Mouse (Mus musculus) liver, adult 2 months (tissue): ENCODE results near the gene Chchd4. TPM values are rescaled to one million over a fixed set of nuclear protein-coding genes. Genes with fewer than 3 reads are reported as not detected.
A peak's percentile ranks its signal among the peaks of the same experiment; 100 is the strongest.

Experiments
- DNase-seq: peaks from one replicate; pipeline ENCODE4 v3.0.0-alpha.2; 2011; ENCODE audit warnings: low read depth, low spot score; ENCODE audit errors: extremely low read depth
- H3K27ac ChIP-seq: fragments of 200-500 bp; replicated peaks from 2 replicates; pipeline ENCODE4 v1.5.1; 2012; ENCODE audit warnings: low read depth, mild to moderate bottlenecking, control low read depth, inconsistent platforms, low read length; ENCODE audit not compliant: insufficient read depth
- H3K27me3 ChIP-seq: fragments of 200-500 bp; 2 replicates; pipeline ENCODE4 v1.6.1; 2012; ENCODE audit warnings: mild to moderate bottlenecking, moderate library complexity, low read length, inconsistent platforms; ENCODE audit not compliant: control insufficient read depth, insufficient read depth
- H3K36me3 ChIP-seq: fragments of 200-500 bp; 2 replicates; pipeline ENCODE4 v1.6.1; 2012; ENCODE audit warnings: low read length, inconsistent platforms; ENCODE audit not compliant: control insufficient read depth, insufficient read depth
- H3K4me1 ChIP-seq: fragments of 200-500 bp; 2 replicates; pipeline ENCODE4 v1.6.1; 2011; ENCODE audit warnings: low read length; ENCODE audit not compliant: control insufficient read depth, insufficient read depth
- H3K4me3 ChIP-seq: fragments of 200-500 bp; 2 replicates; pipeline ENCODE4 v1.5.1; 2011; ENCODE audit warnings: low read depth, mild to moderate bottlenecking, control low read depth, low read length, moderate library complexity; ENCODE audit not compliant: insufficient read depth
- H3K79me2 ChIP-seq: fragments of 200-500 bp; 2 replicates; pipeline ENCODE4 v1.6.1; 2012; ENCODE audit warnings: inconsistent platforms, mild to moderate bottlenecking, low read length, moderate library complexity; ENCODE audit not compliant: control insufficient read depth, insufficient read depth
- H3K9ac ChIP-seq: fragments of 200-500 bp; 2 replicates; pipeline ENCODE4 v1.6.1; 2012; ENCODE audit warnings: low read depth, mild to moderate bottlenecking, control low read depth, inconsistent platforms, low read length
- CTCF ChIP-seq: fragments of 200-500 bp; IDR thresholded peaks from 2 replicates; pipeline ENCODE4 v1.5.1; 2011; ENCODE audit warnings: low read depth, low read length, control low read depth
- POLR2A ChIP-seq: fragments of 200-500 bp; IDR thresholded peaks from 2 replicates; pipeline ENCODE4 v1.6.1; 2011; ENCODE audit warnings: low read length, control low read depth; ENCODE audit not compliant: insufficient read depth; ENCODE audit errors: extremely low read depth
- WGBS: fragments of 180-500 bp; shearing (Covaris S2); methylation state at CpG from one replicate; pipeline ENCODE4 v1.1.7; 2018; 5-methylcytosine and 5-hydroxymethylcytosine counted together
- polyA plus RNA-seq: library from polyadenylated mRNA; depleted of rRNA; stranded (reverse); fragments of >200 nt; gene quantifications from 2 replicates; pipeline ENCODE4 v1.2.3, GENCODE M21; 2012
- total RNA-seq: library from RNA; depleted of rRNA; stranded (reverse); fragments of >200 nt; gene quantifications from 2 replicates; pipeline ENCODE4 v1.2.3, GENCODE M21; 2014

The Chchd4 gene
- total and polyA plus RNA-seq, 2 experiments, result 4.2 TPM

- Histone ChIP-seq H3K4me3 (no peak overlapping the region), H3K36me3 (peaks cover 4% of the 10 kb centered on the region; the same call in 1 of the 2 replicates), H3K27me3 (no peaks in the 10 kb centered on the region), H3K27ac (no peak overlapping the region), H3K4me1 (peaks cover 7% of the 10 kb centered on the region), H3K9ac (no peak overlapping the region), H3K79me2 (no peaks in the 10 kb centered on the region; the same call in 1 of the 2 replicates)
- TF ChIP-seq POLR2A (no peak), CTCF (no peak)
- DNase-seq, result no peak
Measured at GRCm38 (mm10) chr6:91514135-91514534, 40.8 kb upstream of the Chchd4 start.

- no peak for DNase-seq
- WGBS, result 83% methylated on average over 10 of the region's 10 CpGs
- H3K79me2 ChIP-seq, result no peaks in the 10 kb centered on the region; the same call in 1 of the 2 replicates
Measured at GRCm38 (mm10) chr6:91510211-91510610, 36.9 kb upstream of the Chchd4 start.

GRCm38 (mm10) chr6:91509326-91509725 lies 36.0 kb upstream of the Chchd4 start:
- Histone ChIP-seq H3K36me3 (peaks cover 26% of the 10 kb centered on the region), H3K27ac (no peak overlapping the region), H3K79me2 (no peaks in the 10 kb centered on the region; the same call in 1 of the 2 replicates), H3K9ac (no peak overlapping the region), H3K4me1 (no peaks in the 10 kb centered on the region; the same call in 1 of the 2 replicates), H3K4me3 (no peak overlapping the region), H3K27me3 (no peaks in the 10 kb centered on the region)
- WGBS, result 39% methylated on average over 7 of the region's 7 CpGs
- TF ChIP-seq POLR2A, result no peak
- peak; percentile 95 for TF ChIP-seq CTCF
- peak; percentile 33 for DNase-seq

More at GRCm38 (mm10) chr6:91510211-91510610, 36.9 kb upstream of the Chchd4 start:
- H3K27me3 ChIP-seq, result no peaks in the 10 kb centered on the region
- no peak overlapping the region for H3K27ac ChIP-seq
- H3K4me1 ChIP-seq, result peaks cover 4% of the 10 kb centered on the region
- TF ChIP-seq CTCF (no peak), POLR2A (no peak)
- peaks cover 23% of the 10 kb centered on the region for H3K36me3 ChIP-seq
- H3K4me3 ChIP-seq, result no peak overlapping the region
- no peak overlapping the region for H3K9ac ChIP-seq

GRCm38 (mm10) chr6:91508041-91508440 lies 34.7 kb upstream of the Chchd4 start:
- H3K4me3 ChIP-seq, result no peak overlapping the region
- no peaks in the 10 kb centered on the region for H3K4me1 ChIP-seq
- H3K27me3 ChIP-seq, result no peaks in the 10 kb centered on the region
- 96% methylated on average over 3 of the region's 3 CpGs for WGBS
- H3K79me2 ChIP-seq, result no peaks in the 10 kb centered on the region
- no peak for DNase-seq
- H3K27ac ChIP-seq, result no peak overlapping the region
- no peak overlapping the region for H3K9ac ChIP-seq
- TF ChIP-seq CTCF (no peak), POLR2A (no peak)
- H3K36me3 ChIP-seq, result peaks cover 36% of the 10 kb centered on the region

- 92% methylated on average over 5 of the region's 5 CpGs for WGBS
- TF ChIP-seq CTCF (no peak), POLR2A (no peak)
- H3K36me3 ChIP-seq, result peaks cover 42% of the 10 kb centered on the region
- H3K4me3 ChIP-seq, result no peak overlapping the region
- H3K9ac ChIP-seq, result no peak overlapping the region
- H3K27me3 ChIP-seq, result no peaks in the 10 kb centered on the region
- H3K4me1 ChIP-seq, result no peaks in the 10 kb centered on the region
- H3K27ac ChIP-seq, result no peak overlapping the region
- DNase-seq, result no peak
- no peaks in the 10 kb centered on the region for H3K79me2 ChIP-seq
Measured at GRCm38 (mm10) chr6:91506036-91506435, 32.7 kb upstream of the Chchd4 start.

GRCm38 (mm10) chr6:91503302-91503701 lies 30.0 kb upstream of the Chchd4 start:
- no peak for DNase-seq
- Histone ChIP-seq H3K27me3 (no peaks in the 10 kb centered on the region), H3K36me3 (peaks cover 57% of the 10 kb centered on the region), H3K4me1 (no peaks in the 10 kb centered on the region), H3K79me2 (no peaks in the 10 kb centered on the region), H3K27ac (no peak overlapping the region), H3K9ac (no peak overlapping the region), H3K4me3 (no peak overlapping the region)
- 86% methylated on average over 1 of the region's 1 CpGs for WGBS
- no peak for TF ChIP-seq CTCF
- no peak for TF ChIP-seq POLR2A
